Mouse (Mus musculus) spleen, adult 2 months (tissue): ENCODE results near the gene Myo10.

Experiments used
- CTCF ChIP-seq: fragments of 200-500 bp; IDR thresholded peaks from 2 replicates; pipeline ENCODE4 v1.5.1; 2011; ENCODE audit warnings: mild to moderate bottlenecking, inconsistent platforms; ENCODE audit not compliant: insufficient read depth, insufficient read length, insufficient replicate concordance; ENCODE audit errors: extremely low read depth
- POLR2A ChIP-seq: fragments of 200-500 bp; IDR thresholded peaks from 2 replicates; pipeline ENCODE4 v1.6.1; 2011; ENCODE audit warnings: low read depth, low read length, inconsistent platforms

GRCm38 (mm10) chr15:25706874-25707554, 84.7 kb downstream of the Myo10 start:
- no peak for TF ChIP-seq POLR2A
- TF ChIP-seq CTCF, result no peak
